Mouse (Mus musculus): Measurements from ENCODE around the gene Sh3d19.

DNA sequence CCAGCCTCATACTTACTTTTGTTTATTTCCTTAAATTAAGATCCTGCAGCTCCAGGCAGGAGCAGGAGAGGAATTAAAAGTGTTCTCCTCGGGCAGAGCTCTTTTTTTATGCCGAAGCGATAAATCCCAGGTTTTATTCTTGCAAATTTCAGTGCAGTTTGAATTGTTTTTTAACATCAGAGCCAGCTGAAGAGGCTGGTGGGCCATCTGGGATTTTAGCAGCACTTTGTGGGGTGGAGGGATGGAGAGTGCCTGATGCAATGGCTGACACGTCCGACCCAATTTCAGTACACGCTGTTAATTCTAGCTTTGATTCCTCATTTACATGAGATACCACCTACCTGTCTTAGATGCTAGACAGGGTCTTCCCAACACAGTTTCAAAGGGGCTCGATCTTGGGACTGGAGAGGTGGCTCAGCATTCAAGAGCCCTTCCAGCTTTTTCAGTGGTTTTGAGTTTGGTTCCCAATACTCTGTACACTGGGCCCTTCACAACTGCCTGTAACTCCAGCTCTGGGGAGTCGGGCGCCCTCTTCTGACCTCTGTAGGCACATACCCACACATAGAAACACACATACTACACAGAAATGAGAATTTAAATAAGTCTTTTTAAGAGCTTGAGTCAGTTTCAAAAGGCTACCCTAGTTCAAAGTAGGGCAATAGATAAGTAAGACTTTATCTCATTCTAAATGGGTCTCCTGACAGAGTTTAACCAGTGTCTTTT, 76.9 kb downstream of the Sh3d19 start:
- TF ChIP-seq TAL1 (conservative IDR thresholded peaks at IDR 0.05; ENCODE audit: low read depth, low read length) (no peak), CTCF (IDR thresholded peaks at IDR 0.05; ENCODE audit: low read depth, low read length) (no peak), GATA1 (IDR thresholded peaks at IDR 0.05; ENCODE audit: borderline replicate concordance, low read length) (no peak), POLR2AphosphoS5 (IDR thresholded peaks at IDR 0.05; ENCODE audit: insufficient replicate concordance, low read depth, low read length) (no peak), GATA2 (IDR thresholded peaks at IDR 0.05; ENCODE audit: borderline replicate concordance, low read depth, low read length) (no peak)

Data from G1E (cell line).